Mouse (Mus musculus) heart, adult 2 months (tissue): ENCODE measurements at regions not wholly inside any gene's neighbourhood (a gene's known extent, or its start where the extent isn't known, plus 50 kb on each side); places are given as distances from the start of the nearest gene placed in this dataset.

Experiments
- CTCF ChIP-seq: fragments of 200-600 bp; IDR thresholded peaks from 2 replicates; pipeline ENCODE4 v1.8.1; 2022; ENCODE audit warnings: antibody characterized with exemption, mild to moderate bottlenecking, moderate library complexity
- POLR2A ChIP-seq: fragments of 200-500 bp; IDR thresholded peaks from 2 replicates; pipeline ENCODE4 v1.6.1; 2011; ENCODE audit warnings: mild to moderate bottlenecking, low read depth, low read length, control low read depth; ENCODE audit not compliant: insufficient read depth

GRCm38 (mm10) chr1:185535321-185535720, 80.7 kb downstream of the Slc30a10 start:
- no peak for TF ChIP-seq POLR2A
- no peak for TF ChIP-seq CTCF
